Mouse (Mus musculus) heart, postnatal 4 days (tissue): ENCODE measurements around the gene Hs3st2. TPM values are rescaled to one million over a fixed set of nuclear protein-coding genes. Genes with fewer than 3 reads are reported as not detected.
"Not testable (repeated sequence)": the region's sequence is repeated elsewhere in the genome, so short reads cannot be mapped to it uniquely, and the experiment has no call there.

Experiments
- DNase-seq: peaks from one replicate; pipeline ENCODE4 v3.0.0; 2021
- total RNA-seq, 2 experiments: library from RNA; stranded (reverse); gene quantifications; 2 replicates each; pipeline ENCODE4 v1.2.3; 2021

Hs3st2 gene
- not detected for total RNA-seq

DNA sequence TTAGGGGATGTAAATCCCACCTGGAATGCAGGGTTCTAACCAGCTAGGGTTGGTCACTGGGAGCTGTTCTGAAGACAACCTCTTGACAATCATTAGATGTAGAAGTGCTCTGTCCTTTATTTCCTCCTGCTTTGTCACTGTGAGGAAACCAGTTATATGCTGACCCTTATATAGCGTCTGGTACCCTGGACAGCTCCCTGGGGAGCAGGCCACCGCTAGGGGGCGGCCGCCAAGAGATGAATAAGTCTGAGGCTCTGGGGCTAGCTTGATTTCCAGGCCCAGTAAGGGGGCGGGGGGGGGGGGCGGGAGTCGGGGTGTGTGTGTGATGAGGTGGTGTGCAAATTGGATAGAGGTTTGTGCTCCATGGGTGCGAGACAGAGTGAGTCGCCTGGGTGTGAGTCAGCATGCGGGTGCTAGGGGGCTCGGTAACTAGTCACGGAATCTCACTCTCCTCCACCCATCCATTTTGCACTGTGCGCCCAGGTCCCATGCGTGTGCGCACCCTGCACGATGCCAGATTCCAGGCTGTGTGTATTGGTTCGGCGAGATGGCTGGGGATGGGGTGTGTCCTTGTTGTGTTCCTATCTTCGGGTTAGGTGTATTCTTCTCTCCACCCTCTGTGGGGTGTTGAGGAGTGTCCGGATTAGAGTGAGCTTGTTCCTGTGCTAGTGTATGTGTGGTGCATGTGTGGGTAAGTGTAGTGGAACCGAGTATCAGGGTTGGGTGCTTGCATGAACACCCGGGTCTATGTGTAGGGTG, at the start of gene Hs3st2:
TSS of gene Hs3st2 (plus strand) at position 635 of the 759 bp plus-strand sequence.
- peak; percentile 66 for DNase-seq

DNA sequence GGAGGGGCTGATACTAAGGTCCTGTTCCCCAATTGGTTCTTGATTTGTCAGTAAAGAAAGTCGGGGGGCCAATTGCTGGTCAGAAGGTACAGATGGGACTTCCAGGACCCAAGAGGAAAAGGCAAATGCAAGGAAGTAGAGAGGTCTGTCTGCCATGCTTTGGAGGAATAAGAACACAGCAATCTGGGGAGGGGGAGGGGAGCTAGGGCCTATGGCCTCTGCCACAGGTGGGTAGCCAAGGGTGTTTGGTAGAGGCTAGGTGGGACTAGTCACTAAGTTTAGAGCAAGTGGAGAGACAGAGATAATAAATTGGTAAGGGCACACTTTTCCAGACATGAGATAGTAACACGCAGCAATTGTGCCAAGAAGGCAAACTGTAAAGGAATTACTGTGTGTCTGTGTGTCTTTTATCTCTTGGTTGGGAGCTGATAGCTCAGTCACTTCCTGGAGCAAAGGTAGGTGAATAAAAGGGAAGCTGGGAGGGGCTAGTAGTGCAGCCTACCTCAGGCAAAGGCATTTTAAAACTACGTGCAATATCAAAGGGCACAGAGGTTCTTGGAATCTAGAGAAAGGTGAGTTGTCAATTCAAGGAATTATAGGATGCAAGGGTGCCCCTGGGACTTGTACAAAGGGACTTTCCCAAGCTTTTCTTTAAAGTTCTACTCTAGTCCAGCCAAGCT, 43.2 kb upstream of the Hs3st2 start:
- no peak for DNase-seq

DNA sequence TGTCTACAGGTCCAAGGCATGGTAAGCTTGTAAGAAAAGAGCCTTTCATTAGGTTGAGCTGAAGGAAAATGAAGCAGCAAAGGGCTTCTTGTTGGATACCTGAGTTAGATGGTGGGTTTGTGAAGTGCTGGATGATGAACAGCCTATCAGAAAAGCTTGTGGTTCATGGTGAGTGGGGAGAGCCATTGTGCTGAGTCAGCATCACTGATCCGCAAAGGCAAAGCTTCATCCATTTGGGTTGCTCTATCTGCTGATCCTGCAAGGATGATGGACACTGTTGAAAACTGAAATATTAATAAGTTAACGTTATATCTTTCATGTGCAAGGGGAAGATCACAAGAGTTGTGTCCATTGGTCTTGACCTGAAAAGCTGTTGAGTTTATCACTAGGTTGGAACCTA, 40.0 kb upstream of the Hs3st2 start:
- DNase-seq = no peak

DNA sequence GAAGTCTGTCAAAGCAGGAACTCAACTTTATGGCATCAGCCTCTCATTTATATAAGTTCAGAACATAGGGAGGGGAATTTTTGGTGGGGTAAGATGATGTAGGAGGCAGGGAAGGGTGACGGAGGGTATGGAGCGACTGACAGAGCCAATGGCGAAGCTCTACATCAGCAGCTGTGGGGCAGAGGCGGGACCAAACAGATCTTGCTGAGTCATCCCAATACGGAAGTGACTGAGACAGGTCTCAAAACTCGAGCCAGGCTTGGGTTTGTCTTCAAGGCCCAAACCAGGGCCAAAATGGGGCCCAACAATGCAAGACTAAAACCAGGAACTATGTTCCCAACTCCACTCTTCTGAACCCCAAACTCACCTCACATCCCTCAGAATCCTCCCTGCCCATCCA, 30.2 kb upstream of the Hs3st2 start:
- DNase-seq = not testable (repeated sequence)

DNA sequence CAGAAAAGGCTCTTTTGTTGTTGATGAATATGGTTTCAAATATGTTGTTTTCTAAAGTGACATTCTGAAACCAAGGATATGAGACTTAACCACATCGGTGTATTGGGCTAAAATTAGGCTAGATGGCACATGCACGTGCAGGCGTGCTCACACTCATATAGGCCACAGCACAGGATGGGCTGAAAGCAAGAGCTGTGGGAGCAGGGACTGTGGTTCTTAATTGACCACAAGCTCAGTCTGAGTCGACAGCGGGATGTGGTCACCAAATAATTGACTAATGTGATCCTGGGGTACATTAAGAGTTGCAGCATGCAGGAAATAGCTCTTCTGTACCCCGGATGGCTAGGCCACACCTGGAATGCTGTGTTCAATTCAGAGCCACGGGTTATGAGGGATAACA, 26.1 kb upstream of the Hs3st2 start:
- no peak for DNase-seq

DNA sequence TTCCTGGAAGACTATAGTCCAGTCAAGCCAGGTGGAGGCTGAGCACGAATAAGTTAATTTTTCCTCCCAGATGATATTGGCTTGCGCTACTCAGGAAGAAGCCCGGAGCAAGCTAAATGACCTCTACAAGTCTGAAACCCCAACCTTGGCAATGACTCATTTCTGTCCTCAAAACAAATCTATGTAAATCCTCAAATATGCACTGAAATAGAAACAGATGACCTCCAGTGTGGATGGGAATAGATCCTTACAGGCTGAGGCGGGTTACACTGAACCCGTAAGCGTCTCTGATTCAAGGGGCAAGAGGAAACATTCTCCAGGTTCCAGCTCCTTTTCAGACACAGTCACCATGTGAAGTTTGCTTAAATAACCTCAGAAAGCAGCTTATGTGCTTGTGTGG, 24.5 kb upstream of the Hs3st2 start:
- DNase-seq = no peak

DNA sequence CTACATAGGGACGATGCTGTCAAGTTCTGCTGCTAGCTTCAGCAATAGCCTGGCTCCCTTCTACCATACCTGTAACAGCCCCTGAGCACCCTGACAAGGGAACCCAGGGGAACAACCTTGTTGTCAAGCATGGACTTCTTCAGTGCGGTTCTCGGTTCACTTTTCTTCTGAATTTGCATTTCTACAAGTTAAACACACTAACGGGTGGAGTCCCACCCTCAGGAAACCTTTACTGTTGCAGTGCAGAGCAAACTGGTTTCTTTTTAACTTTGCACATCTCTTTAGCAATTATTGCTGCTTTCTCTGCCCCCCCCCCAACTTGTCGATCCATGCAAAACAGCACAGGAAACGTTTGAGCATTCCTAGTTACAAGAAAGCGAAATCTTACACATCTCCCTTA, 19.7 kb upstream of the Hs3st2 start:
- DNase-seq = no peak

DNA sequence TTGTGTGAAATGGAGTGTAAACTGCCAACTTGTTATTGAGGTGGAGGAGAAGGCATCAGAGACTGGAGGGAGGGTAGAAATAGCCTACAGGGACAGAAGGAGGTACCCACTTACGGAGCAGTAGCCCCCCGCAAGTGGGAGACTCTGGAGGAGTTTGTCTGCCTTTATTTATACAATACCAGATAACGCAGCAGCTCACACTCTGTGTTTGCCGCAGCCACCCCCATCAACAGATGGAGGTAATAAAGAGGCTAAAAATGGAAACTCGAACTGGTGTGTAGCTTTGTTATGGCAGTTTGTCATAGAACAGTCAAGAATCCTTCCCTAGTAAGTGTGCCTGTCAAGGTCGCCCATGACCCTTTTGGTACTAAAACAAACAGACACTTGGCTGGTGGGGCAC, 16.2 kb upstream of the Hs3st2 start:
- DNase-seq = no peak

DNA sequence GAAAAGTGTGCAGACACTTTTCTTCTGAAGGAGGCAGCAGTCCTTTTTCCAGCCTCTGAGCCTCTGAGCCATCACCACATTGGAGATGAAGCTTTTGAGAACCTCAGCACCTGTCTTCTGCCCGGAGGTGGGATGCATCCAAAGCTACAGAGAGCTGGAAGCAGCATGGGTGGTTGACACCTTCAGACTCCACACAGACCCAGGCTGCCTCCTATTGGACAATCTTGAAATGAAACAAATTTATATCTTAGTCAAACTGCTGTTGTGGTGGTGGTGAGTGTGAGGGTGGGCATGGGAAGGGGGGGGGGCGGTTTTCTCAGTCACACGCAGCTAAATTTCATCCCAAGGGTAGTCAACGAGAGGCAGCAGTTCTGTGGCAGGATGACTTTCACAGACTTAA, 12.7 kb upstream of the Hs3st2 start:
- DNase-seq = no peak

DNA sequence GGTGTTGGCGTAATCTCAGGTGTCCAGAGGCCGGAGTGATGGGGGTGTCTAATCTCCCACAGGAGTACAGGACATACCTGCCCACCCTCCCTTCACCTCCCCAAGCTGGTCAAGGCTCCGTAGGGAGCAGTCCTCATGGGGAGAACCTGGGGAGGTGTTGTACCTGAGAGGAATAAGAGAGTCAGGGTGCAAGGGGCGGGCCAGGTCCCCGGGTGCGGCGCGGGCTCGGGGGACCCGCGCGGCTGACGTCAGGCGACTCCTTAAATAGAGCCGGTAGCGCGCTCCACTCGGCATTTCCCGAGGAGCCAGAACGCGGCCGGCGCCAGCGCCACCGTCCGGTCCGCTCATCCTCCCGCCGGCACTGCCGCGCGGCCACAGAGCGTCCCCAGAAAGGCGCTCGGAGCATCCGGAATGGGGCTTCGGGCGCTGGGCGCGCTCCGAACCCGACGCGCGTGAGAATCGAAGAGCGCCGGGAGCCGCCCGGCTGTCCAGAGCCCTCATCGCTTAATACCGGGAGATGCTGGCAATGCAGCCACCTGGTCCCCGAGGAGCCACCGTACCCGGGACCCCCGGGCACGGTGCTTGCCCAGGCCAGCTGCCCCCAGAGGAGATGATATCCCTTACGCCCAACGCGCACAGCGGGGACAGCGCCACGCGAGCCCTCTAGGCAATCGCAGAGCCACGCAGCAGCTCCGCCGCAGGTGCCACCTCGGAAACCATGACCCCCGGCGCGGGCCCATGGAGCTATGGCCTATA, 503 bp downstream of the Hs3st2 start:
- peak; percentile 9 for DNase-seq

DNA sequence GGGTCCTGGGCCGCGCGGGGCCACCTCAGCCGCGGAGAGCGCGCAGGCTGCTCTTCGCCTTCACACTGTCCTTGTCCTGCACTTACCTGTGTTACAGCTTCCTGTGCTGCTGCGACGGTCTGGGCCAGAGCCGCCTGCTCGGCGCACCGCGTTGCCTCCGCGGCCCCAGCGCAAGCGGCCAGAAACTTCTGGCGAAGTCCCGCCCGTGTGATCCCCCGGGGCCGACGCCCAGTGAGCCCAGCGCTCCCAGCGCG, 1.0 kb downstream of the Hs3st2 start:
- DNase-seq = no peak

DNA sequence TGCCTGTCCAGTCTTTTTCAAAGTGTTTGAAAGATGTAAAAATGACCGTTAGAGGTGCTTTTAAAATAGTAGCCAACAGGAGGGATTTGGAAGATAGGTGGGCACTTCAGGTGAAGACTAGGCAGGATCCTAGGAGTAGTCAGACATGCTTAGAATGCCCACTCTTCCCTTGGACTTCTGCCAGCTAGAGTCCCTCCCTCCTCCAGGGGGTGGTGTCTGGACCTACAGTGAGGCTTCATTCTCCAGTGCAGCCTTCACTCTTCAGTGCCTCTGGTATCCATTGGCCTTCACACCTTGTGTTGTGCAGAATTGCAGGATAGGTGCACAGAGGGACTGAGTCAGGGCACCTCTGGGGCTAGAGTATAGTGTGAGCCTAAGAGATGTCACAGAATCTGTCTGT, 2.2 kb downstream of the Hs3st2 start:
- DNase-seq = no peak

DNA sequence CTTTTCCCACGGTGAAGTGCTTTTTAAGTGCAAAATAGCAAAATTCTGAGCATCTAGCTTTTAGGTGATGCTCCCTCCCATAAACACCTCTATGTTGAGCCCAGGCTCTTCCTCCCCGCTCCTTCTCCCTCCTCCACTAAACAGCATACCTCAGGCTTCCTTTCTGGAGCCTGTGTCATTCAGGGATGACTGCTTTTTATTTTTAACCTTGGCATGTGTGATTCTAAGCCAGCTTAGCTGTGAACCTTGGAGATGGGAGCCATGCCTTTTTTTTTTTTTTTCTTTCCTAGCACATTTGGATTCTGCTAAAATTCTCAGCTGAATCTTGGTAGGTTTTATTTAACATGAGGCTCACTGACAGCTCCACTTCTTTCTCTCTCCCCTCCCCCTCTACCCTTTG, 3.2 kb downstream of the Hs3st2 start:
- DNase-seq = no peak

DNA sequence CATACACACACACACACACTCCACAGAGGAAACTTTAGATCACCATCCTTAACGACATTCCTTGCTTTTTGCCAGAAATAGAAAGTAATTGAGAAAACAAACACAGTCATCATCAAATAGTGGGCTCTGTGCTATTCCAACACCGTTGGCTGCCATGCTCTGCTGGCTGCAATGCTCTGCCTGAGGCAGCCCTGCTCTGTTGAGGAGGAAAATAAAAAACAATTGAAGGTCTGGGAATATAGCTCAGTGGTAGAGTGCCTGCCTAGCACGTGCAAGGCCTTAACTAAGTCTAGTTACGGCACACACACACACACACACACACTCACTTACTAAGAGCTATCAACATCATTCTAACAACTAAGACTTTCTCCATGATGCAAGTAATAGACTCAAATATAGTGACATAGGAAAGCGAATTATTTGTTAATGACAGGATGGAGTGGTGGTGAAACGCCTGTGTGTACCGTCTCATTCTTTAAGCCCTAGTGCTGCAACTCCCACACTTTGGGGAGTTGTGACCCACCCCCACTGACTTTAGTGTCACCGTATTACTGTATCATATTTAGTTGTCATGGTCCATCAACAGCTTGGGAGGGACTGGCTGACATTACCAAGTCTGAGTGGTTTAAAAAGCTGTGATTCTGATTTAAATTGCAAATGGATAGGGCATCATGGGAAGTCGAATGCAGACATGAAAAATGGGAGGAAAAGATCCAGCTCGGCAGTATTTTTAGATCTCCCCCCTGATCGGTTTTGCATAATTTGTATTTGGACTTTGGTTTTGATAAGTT, 19.3 kb downstream of the Hs3st2 start:
- DNase-seq = no peak

DNA sequence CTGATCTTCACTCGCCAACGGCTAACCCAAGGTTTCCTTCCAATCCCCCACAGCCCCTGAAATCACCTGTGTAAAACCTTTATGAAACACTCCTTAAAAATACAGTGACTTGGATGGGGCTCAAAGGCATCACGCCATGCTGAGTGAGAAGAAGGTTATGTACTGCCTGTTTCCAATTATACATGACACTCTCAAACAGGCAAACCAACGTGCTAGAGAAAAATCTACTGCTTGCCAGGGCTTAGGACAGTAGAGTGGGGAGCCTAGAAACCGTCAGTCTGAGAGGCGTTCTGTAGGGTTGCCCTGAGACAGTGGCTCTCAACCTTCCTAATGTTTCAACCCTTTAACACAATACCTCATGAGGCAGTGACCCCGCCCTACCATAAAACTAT, 19.8 kb downstream of the Hs3st2 start:
- no peak for DNase-seq

DNA sequence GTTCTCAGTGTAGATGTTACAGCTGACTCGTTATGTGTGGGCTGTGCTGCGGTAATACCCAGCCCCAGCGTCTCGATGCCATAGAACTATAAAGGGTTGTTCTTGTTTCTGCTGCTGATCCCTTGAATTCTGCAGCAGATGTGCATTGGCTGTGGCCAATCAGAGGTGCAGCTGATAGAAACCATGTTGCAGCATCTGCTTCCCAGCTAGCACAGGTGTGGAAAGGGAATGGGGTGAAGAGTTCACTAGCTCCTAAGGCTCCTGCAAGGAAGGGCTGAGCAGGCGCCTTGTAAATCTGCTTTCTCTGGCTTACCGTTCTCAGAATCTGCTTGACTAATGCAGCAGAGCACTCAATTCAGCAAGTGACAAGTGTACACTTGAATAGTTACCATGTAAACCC, 45.2 kb downstream of the Hs3st2 start:
- DNase-seq = no peak

DNA sequence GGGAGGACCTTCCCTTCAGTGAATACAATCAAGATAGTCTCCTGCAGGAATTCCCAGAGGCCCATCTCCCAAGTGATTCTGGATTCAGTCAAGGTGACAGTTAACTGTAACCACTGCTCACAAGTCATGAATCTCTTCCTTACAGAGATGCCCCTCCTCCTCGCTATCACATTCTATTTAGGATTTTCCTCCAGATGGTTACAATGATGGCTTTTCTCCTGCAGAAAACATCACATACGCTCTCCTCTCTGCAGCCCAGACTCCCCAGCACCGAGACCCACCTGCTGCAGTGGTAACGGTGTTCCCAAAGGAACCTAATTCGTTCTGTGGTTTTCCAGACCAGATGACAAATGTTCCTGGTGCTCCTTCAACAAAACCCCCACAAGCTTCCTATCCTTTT, 49.5 kb downstream of the Hs3st2 start:
- no peak for DNase-seq

DNA sequence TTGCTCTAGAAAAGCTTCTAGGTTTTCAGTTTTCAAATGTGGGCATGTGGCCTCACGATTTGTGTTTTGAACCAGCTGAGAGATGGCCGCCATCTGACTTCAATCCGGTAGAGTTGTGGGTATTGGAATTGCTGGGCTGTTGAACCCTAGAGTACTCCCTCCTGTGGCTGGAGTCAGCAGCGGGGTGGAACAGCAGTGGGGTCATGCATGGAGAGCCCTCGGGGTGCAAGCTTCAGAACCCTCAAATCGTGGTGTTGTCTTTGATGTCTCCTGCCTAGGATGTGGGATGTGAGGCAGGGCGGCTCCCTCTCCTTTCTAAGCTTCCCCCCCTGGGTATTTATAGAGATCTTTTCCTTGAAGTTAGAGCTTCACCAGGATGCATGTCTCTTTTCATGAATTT, 52.7 kb downstream of the Hs3st2 start:
- DNase-seq = no peak

DNA sequence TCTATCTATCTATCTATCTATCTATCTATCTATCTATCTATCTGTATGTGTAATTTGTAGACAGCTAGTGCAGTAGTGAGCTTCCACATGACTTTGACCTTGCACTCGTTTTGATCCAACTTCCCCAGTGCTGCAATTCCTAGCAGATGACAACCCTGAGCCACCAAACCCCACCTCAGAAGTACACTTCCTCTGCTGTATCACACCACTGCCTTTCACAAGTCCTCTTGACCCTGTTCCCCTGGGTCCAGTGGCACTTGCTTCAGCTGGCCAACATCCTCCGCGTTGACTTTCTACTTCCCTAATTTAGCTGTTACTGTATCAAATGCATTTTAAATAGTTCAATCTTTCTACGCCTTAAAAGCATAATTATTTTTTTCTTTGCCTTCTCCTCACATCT, 54.6 kb downstream of the Hs3st2 start:
- DNase-seq = no peak

DNA sequence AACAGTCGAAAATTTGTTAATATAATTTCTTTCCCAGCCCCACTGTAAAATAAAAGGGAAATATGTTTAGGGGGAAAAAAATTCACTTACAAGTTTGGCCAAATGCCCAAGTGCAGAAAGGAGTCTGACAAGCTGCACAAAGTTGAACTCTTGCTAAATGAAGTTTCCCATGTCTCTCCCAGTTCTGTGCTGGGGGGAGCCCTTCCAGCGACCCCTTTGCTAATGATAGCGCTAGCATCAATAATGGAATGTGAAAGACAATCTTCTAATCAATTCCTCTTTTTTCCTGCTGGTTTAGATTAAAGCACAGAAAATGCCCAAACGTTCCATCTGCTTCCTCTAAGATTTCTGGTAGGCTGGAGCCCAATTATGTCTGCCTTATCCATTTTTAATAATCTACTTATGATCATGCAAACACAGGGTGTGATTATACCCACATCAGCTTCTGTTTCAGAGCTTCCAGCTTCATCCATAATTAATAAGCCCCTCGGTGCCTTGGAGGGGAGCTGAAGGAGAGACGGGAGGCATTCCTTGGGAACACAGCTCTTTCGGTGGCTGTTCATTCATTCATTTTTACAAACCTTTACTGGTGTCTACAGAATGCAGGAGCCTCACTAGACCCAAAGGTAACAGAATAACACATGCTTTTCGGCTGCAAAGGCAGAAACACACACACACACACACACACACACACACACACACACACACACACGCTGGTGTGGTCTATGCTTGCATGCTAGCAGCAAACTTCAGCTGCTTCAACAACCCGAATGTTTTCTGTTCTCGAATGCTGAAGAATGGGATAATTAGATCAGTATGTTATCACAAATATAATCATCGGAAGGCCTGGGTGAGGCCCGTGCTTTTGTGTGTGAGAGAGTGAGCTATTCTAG, 59.5 kb downstream of the Hs3st2 start:
- DNase-seq = no peak

DNA sequence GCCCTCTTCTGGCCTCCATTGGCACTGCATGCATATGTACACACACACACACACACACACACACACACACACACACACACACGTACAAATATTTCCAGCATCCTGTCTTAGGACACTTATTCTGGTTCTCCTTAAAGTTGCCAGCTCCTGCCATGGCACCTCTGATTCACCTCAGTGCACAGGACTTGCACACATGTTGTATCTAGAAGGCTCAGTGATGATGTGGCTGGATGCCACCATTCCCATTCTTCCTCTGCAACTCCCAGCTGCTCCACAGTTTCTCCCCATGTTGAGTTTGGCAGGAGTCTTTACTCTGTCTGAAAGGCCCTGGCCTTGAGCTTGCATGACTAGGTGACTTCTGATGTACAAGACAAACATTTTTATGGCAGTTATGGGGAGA, 65.1 kb downstream of the Hs3st2 start:
- DNase-seq = no peak

DNA sequence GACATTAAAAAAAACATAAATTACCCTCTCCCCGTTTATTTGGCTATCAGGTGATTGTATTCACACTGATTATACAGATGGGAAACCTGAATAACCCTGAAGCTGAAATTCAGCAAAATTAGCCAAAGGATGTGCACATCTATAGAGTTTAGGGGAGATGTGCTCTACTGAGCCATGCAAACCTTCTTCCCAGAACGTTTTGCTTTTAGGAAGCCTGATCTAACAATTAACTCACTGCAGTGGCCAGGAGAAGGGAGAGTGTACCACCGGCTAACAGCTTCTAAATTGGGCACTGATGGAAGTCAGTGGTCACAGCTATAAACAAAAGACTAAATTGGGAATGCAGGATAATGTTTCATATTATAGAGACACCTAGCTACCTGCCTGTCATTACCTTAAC, 66.4 kb downstream of the Hs3st2 start:
- DNase-seq = no peak
